Mouse (Mus musculus) CH12.LX (cell line): Measurements from ENCODE around the gene Car15. TPM values are rescaled to one million over a fixed set of nuclear protein-coding genes. Genes with fewer than 3 reads are reported as not detected.

ENCODE experiments used
- DNase-seq: peaks from one replicate; pipeline ENCODE4 v3.0.0-alpha.2; 2013; ENCODE audit errors: extremely low read depth
- H3K27ac ChIP-seq: 2 replicates; pipeline ENCODE4 v1.5.1; 2012; ENCODE audit warnings: low read depth, mild to moderate bottlenecking, control low read depth, moderate library complexity; ENCODE audit not compliant: insufficient read depth
- H3K27me3 ChIP-seq: replicated peaks from 2 replicates; pipeline ENCODE3; 2012; ENCODE audit warnings: inconsistent platforms
- H3K36me3 ChIP-seq, 2 experiments: replicated peaks in 1 of 2; 2 replicates each; pipeline versions ENCODE3 to v1.6.1; 2012; ENCODE audit warnings: inconsistent platforms in 1 of 2, low read length in 1 of 2, mild to moderate bottlenecking in 1 of 2, mixed read lengths in 1 of 2, moderate library complexity in 1 of 2; ENCODE audit not compliant: control insufficient read depth in 1 of 2, insufficient read depth in 1 of 2
- H3K4me1 ChIP-seq, 2 experiments: 2 replicates each; pipeline ENCODE4 v1.6.1; 2012; ENCODE audit warnings: inconsistent platforms in 1 of 2, moderate library complexity in 1 of 2; ENCODE audit not compliant: insufficient read depth in 2 of 2, control insufficient read depth in 1 of 2
- H3K4me2 ChIP-seq: 2 replicates; pipeline ENCODE4 v1.6.1; 2012; ENCODE audit warnings: low read depth, mild to moderate bottlenecking, control low read depth; ENCODE audit not compliant: poor library complexity, insufficient read depth, severe bottlenecking
- H3K4me3 ChIP-seq, 3 experiments: fragments of 150-350 bp in 1 of 3; sonication (generic) in 1 of 3; replicated peaks in 1 of 3; 2 replicates each; pipeline versions ENCODE3 to v1.5.1; 2011 to 2012; ENCODE audit warnings: low read depth in 2 of 3, low read length in 2 of 3, mild to moderate bottlenecking in 2 of 3, moderate library complexity in 2 of 3, control low read depth in 1 of 3, improper control_type of control experiment in 1 of 3, inconsistent platforms in 1 of 3, mixed read lengths in 1 of 3; ENCODE audit not compliant: poor library complexity in 1 of 3
- H3K79me2 ChIP-seq: replicated peaks from 2 replicates; pipeline ENCODE4 v1.6.1; 2012; ENCODE audit warnings: mild to moderate bottlenecking, moderate library complexity; ENCODE audit not compliant: control insufficient read depth, poor library complexity, insufficient read depth, severe bottlenecking; ENCODE audit errors: extremely low read depth
- H3K9ac ChIP-seq: 2 replicates; pipeline ENCODE4 v1.6.1; 2012; ENCODE audit warnings: low read depth, mild to moderate bottlenecking, control low read depth, moderate library complexity; ENCODE audit not compliant: insufficient read depth
- H3K9me3 ChIP-seq: replicated peaks from 2 replicates; pipeline ENCODE3; 2012; ENCODE audit warnings: low read length, inconsistent platforms, mixed read lengths
- CHD2 ChIP-seq: IDR thresholded peaks from 2 replicates; pipeline ENCODE4 v1.6.1; 2011; ENCODE audit warnings: low read length, improper control_type of control experiment
- CTCF ChIP-seq, 2 experiments: IDR thresholded peaks in 1 of 2; conservative IDR thresholded peaks in 1 of 2; 2 replicates each; pipeline ENCODE4 v1.5.1; 2011 to 2012; ENCODE audit warnings: low read depth in 2 of 2, low read length in 2 of 2, improper control_type of control experiment in 1 of 2, inconsistent platforms in 1 of 2, mild to moderate bottlenecking in 1 of 2, moderate library complexity in 1 of 2
- EP300 ChIP-seq: IDR thresholded peaks from 2 replicates; pipeline ENCODE4 v1.6.1; 2011; ENCODE audit warnings: low read length, improper control_type of control experiment
- GABPA ChIP-seq: IDR thresholded peaks from 2 replicates; pipeline ENCODE4 v1.6.1; 2012; ENCODE audit warnings: low read depth, low read length, improper control_type of control experiment, inconsistent platforms; ENCODE audit not compliant: insufficient replicate concordance
- IRF4 ChIP-seq: IDR thresholded peaks from 2 replicates; pipeline ENCODE4 v1.6.1; 2014; ENCODE audit warnings: low read depth, mild to moderate bottlenecking, inconsistent platforms, low read length, improper control_type of control experiment
- JUN ChIP-seq: IDR thresholded peaks from 2 replicates; pipeline ENCODE4 v1.6.1; 2011; ENCODE audit warnings: low read depth, mild to moderate bottlenecking, low read length, improper control_type of control experiment, moderate library complexity; ENCODE audit not compliant: insufficient read depth
- JUND ChIP-seq: conservative IDR thresholded peaks from 2 replicates; pipeline ENCODE4 v1.6.1; 2011; ENCODE audit warnings: low read depth, low read length, improper control_type of control experiment
- KAT2A ChIP-seq: IDR thresholded peaks from 2 replicates; pipeline ENCODE4 v1.6.1; 2012; ENCODE audit warnings: low read length, improper control_type of control experiment, inconsistent platforms; ENCODE audit not compliant: insufficient replicate concordance
- MAX ChIP-seq: IDR thresholded peaks from 2 replicates; pipeline ENCODE4 v1.6.1; 2011; ENCODE audit warnings: low read length, improper control_type of control experiment
- MYC ChIP-seq: IDR thresholded peaks from 2 replicates; pipeline ENCODE4 v1.6.1; 2011; ENCODE audit warnings: low read depth, mild to moderate bottlenecking, improper control_type of control experiment, low read length
- NRF1 ChIP-seq: IDR thresholded peaks from 2 replicates; pipeline ENCODE4 v1.6.1; 2014; ENCODE audit warnings: low read depth, mild to moderate bottlenecking, inconsistent platforms, low read length, improper control_type of control experiment, moderate library complexity
- POLR2A ChIP-seq: IDR thresholded peaks from 2 replicates; pipeline ENCODE4 v1.6.1; 2011; ENCODE audit warnings: low read depth, mild to moderate bottlenecking, improper control_type of control experiment, low read length
- RAD21 ChIP-seq: IDR thresholded peaks from 2 replicates; pipeline ENCODE4 v1.6.1; 2011; ENCODE audit warnings: low read depth, mild to moderate bottlenecking, low read length, improper control_type of control experiment, moderate library complexity
- RCOR1 ChIP-seq: conservative IDR thresholded peaks from 2 replicates; pipeline ENCODE4 v1.6.1; 2012; ENCODE audit warnings: low read depth, mild to moderate bottlenecking, inconsistent platforms, low read length, improper control_type of control experiment
- TBP ChIP-seq: conservative IDR thresholded peaks from 2 replicates; pipeline ENCODE4 v1.6.1; 2011; ENCODE audit warnings: low read depth, low read length, improper control_type of control experiment
- TCF12 ChIP-seq: IDR thresholded peaks from 2 replicates; pipeline ENCODE4 v1.6.1; 2014; ENCODE audit warnings: low read depth, mild to moderate bottlenecking, inconsistent platforms, low read length, improper control_type of control experiment
- UBTF ChIP-seq: IDR thresholded peaks from 2 replicates; pipeline ENCODE4 v1.6.1; 2012; ENCODE audit warnings: low read depth, mild to moderate bottlenecking, inconsistent platforms, low read length, improper control_type of control experiment, moderate library complexity
- ZC3H11A ChIP-seq: IDR thresholded peaks from 2 replicates; pipeline ENCODE4 v1.6.1; 2012; ENCODE audit warnings: low read depth, mild to moderate bottlenecking, inconsistent platforms, low read length, improper control_type of control experiment
- ZKSCAN1 ChIP-seq: IDR thresholded peaks from 2 replicates; pipeline ENCODE4 v1.6.1; 2012; ENCODE audit warnings: low read depth, inconsistent platforms, low read length, improper control_type of control experiment, borderline replicate concordance
- dilution Hi-C: fragments of 300-500 bp; cut with MboI; formaldehyde crosslinking; loops from 2 replicates; pipeline ENCODE4 v1.14.3; 2020; ENCODE audit warnings: low sequenced_read_pairs; ENCODE audit not compliant: extremely low pct_unique_long_range_greater_than_20kb, extremely low pct_ligation_motif_present
- in situ Hi-C: fragments of 300-500 bp; cut with MboI; formaldehyde crosslinking; loops from 3 replicates; pipeline ENCODE4 v1.14.3; 2019; ENCODE audit warnings: low sequenced_read_pairs, low pct_ligation_motif_present, low pct_unique_long_range_greater_than_20kb, mixed read lengths
- polyA plus RNA-seq: library from polyadenylated mRNA; unstranded; fragments of >175 nt; gene quantifications from 2 replicates; pipeline ENCODE4 v1.2.1, GENCODE M21; 2012; ENCODE audit warnings: low read depth; ENCODE audit not compliant: insufficient read length
- total RNA-seq, 2 experiments: library from RNA; depleted of rRNA; stranded (reverse); fragments of 300-350 nt in 1 of 2; fragments of >200 nt in 1 of 2; gene quantifications; 2 replicates each; pipeline ENCODE4 v1.2.3; 2012 to 2014

Gene Car15
- total and polyA plus RNA-seq, 3 experiments: 1.5 to 3.9 (median 1.6) TPM

DNA sequence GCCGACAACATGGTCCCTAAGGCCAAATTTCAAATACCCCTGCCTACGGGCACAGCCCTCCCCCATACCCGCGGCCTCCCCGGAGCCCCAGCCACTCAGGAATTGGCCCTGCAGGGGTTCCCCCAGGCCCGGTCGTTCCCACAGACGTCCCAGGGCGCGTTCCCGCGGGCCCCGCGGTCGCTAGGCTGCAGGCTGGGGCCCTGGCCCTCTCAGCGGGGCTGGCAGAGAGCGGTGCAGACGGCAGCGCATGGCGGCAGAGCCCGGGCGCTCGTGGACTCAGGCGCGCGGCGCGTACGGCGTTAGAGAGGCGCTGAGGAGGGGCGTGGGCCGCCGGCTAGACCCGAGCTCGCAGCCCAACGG lies 4.9 kb downstream of the Car15 start:
- H3K4me3 ChIP-seq: no peak overlapping the region
- dilution Hi-C loops: no loop called here

DNA sequence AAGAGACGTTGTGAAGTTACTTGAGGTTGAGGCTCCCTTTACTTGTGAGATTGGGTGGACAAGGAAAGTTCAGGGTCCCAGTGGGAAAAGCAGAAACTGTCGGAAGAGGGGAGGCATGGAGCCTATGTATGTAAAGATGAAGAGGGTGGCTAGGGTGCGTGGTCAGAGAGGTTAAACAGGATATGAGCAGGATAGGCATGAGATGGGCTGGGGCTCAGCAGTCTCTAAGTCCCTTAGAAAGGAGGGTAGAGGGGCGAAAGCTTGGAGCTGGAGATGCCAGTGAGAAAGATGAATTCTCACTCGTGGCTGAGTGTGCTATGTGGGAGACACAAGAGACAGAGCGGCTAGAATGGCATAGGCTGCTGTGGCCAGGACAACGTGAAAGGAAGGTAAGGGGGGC lies 5.3 kb downstream of the Car15 start, which contains the start of gene B830017H08Rik:
Gene B830017H08Rik (plus strand): TSS at position 301 of the 400 bp plus-strand sequence.
- H3K27ac ChIP-seq: no peak within 1 kb of the TSS
- H3K36me3 ChIP-seq: peaks cover 0 to 6% of the 10 kb centered on the region in 2 experiments
- peaks cover 4% of the 10 kb centered on the region for H3K9me3 ChIP-seq
- dilution Hi-C loops: no loop called here
- H3K4me1 ChIP-seq: no peaks in the 10 kb centered on the region
- DNase-seq: no peak
- no peak within 1 kb of the TSS for H3K4me2 ChIP-seq
- no peak within 1 kb of the TSS for H3K9ac ChIP-seq
- H3K79me2 ChIP-seq: no peaks in the 10 kb centered on the region
- TF ChIP-seq IRF4: no peak
- no peak for TF ChIP-seq CHD2
- TF ChIP-seq MAX: no peak
- in situ Hi-C loops: no loop called here
- peaks cover 1% of the 10 kb centered on the region for H3K27me3 ChIP-seq
- H3K4me3 ChIP-seq: no peak within 1 kb of the TSS

More for the DNA sequence above, 4.9 kb downstream of the Car15 start:
- Histone ChIP-seq H3K36me3 (peaks cover 0 to 11% of the 10 kb centered on the region in 2 experiments), H3K4me2 (no peak overlapping the region), H3K9me3 (peaks cover 4% of the 10 kb centered on the region), H3K9ac (no peak overlapping the region), H3K79me2 (no peaks in the 10 kb centered on the region), H3K27ac (no peak overlapping the region), H3K27me3 (no peaks in the 10 kb centered on the region), H3K4me1 (no peaks in the 10 kb centered on the region)
- no peak for DNase-seq
- TF ChIP-seq TCF12 (no peak), NRF1 (no peak), GABPA (no peak), MAX (no peak), ZC3H11A (no peak), EP300 (no peak), MYC (no peak), RCOR1 (no peak), JUN (no peak), KAT2A (no peak), UBTF (no peak), POLR2A (no peak)
- in situ Hi-C loops: no loop called here

DNA sequence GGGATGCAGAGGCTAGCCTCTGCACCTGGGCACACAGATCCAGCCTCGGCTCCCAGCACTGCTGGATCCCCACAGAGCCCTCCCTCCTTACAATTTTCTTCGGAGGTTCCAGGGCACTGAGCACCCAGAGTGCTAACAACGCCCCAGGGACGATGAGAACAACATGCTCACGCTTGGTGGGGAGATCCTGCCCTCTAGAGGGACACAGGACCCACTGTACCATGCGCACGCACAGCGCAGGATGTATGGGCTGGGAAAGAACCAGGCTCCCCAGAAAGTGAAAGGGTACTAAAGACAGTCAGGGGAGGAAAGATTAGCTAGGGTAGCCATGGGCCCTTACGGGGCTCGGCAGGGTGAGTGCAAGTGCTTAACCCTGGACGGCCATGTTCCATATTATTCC lies 6.4 kb downstream of the Car15 start:
- Histone ChIP-seq H3K4me2 (no peak overlapping the region), H3K27ac (no peak overlapping the region), H3K79me2 (no peaks in the 10 kb centered on the region), H3K36me3 (no peaks in the 10 kb centered on the region), H3K9ac (no peak overlapping the region), H3K27me3 (peaks cover 4% of the 10 kb centered on the region), H3K9me3 (peaks cover 4% of the 10 kb centered on the region), H3K4me3 (no peak overlapping the region), H3K4me1 (no peaks in the 10 kb centered on the region)
- dilution Hi-C loops: no loop called here
- 0 out of 2 replicates have a peak, but pooled peaks have one; percentile 13 for TF ChIP-seq NRF1
- TF ChIP-seq CTCF (conservative IDR thresholded peaks at IDR 0.05 in 1 of 2, IDR thresholded peaks at IDR 0.05 in 1 of 2; ENCODE audit: low read depth in 2 of 2, low read length in 2 of 2): peak in 1 of 2 experiments; percentile 39; a peak in 2 of 4 replicates
- TF ChIP-seq CHD2: no peak
- no peak for TF ChIP-seq POLR2A
- TF ChIP-seq JUND: no peak
- peak; percentile 13 for TF ChIP-seq RAD21
- TF ChIP-seq TBP: no peak
- no peak for TF ChIP-seq ZKSCAN1
- TF ChIP-seq UBTF: no peak
- in situ Hi-C loops: no loop called here
- no peak for DNase-seq
